ENCODE assay signal across 21 mouse cellular contexts in genomic region chr1:87520467-87520866, GRCm38 (mm10). TPM values are rescaled to one million over a fixed set of nuclear protein-coding genes. Genes with fewer than 3 reads are reported as not detected.
DNase-seq lines count a peak whose midpoint lies in the region; ATAC-seq and TF ChIP-seq lines count a peak whose summit lies in the region.
"Had no signal": no experiment of that assay in that cellular context is flagged by ENCODE, and none has a peak within 500 bp of the region (broad histone marks: within the 10 kb centered on the region; RNA-seq: fewer than 3 reads in every experiment).

No protein-coding gene starts in this region.

- peak overlapping the region; percentile 25; the same call in 1 of the 2 replicates for H3K4me2 ChIP-seq in heart, embryonic 11.5 days
- no peak overlapping the region for H3K4me2 ChIP-seq in limb, embryonic 12.5 days
- H3K4me2 ChIP-seq in hindbrain, postnatal 0 days (ENCODE audit: low read depth, low read length), result peak overlapping the region; percentile 34
- H3K4me2 ChIP-seq: liver, embryonic 13.5 days; neural tube, embryonic 12.5 days had no signal

- no peaks in the 10 kb centered on the region for H3K4me1 ChIP-seq in heart, embryonic 11.5 days (ENCODE audit: control insufficient read depth, insufficient read depth, low read length)
- H3K4me1 ChIP-seq in limb, embryonic 12.5 days (replicated peaks), result 0 out of 2 replicates have a peak, but pooled peaks cover 3% of the 10 kb centered on the region
- no peaks in the 10 kb centered on the region for H3K4me1 ChIP-seq in limb, embryonic 10.5 days
- no peaks in the 10 kb centered on the region for H3K4me1 ChIP-seq in hindbrain, postnatal 0 days (ENCODE audit: insufficient read depth, low read length)
- H3K4me1 ChIP-seq: liver, embryonic 13.5 days; neural tube, embryonic 12.5 days had no signal

- H3K36me3 ChIP-seq in heart, embryonic 11.5 days (ENCODE audit: control insufficient read depth, insufficient read depth, low read length), result no peaks in the 10 kb centered on the region
- H3K36me3 ChIP-seq in limb, embryonic 12.5 days, result no peaks in the 10 kb centered on the region
- no peaks in the 10 kb centered on the region for H3K36me3 ChIP-seq in limb, embryonic 10.5 days
- no peaks in the 10 kb centered on the region for H3K36me3 ChIP-seq in hindbrain, postnatal 0 days (ENCODE audit: insufficient read depth, low read length)
- H3K36me3 ChIP-seq: liver, embryonic 13.5 days; neural tube, embryonic 12.5 days had no signal

- no peak for ATAC-seq in heart, embryonic 11.5 days (replicated peaks; ENCODE audit: insufficient number of reproducible peaks, low FRiP score, low TSS enrichment)
- no peak for ATAC-seq in limb, embryonic 12.5 days (ENCODE audit: insufficient number of reproducible peaks, insufficient read depth, low FRiP score, low TSS enrichment, low read depth)
- ATAC-seq in hindbrain, postnatal 0 days, result no peak

- DNase-seq in heart, postnatal 10 days, result no peak
- no peak for DNase-seq in limb, embryonic 10.5 days (ENCODE audit: low spot score)
- DNase-seq in brain, adult 2 months (ENCODE audit: low read depth, low spot score), result peak; percentile 78
- DNase-seq in hindbrain, postnatal 0 days (ENCODE audit: low spot score), result no peak
- DNase-seq in thymus, postnatal 25 days, result no peak
- no peak for DNase-seq in urinary bladder, postnatal 10 days (ENCODE audit: low spot score)
- DNase-seq: adrenal gland, adult 2 months; cerebellum, adult 8-10 months; gastrocnemius, postnatal 25 days; kidney, postnatal 10 days; layer of hippocampus, adult 9-11 months; liver, embryonic 13.5 days; lung, postnatal 14 days; right cerebral cortex, postnatal 4 days had no signal

- intact Hi-C loops in heart, postnatal 10 days (cut with DNase I), result no loop called here

- H3K27ac ChIP-seq in heart, embryonic 11.5 days (ENCODE audit: low read depth, low read length), result no peak overlapping the region
- no peak overlapping the region for H3K27ac ChIP-seq in limb, embryonic 12.5 days
- no peak overlapping the region for H3K27ac ChIP-seq in limb, embryonic 10.5 days
- peak overlapping the region; percentile 26; the same call in 1 of the 2 replicates for H3K27ac ChIP-seq in hindbrain, postnatal 0 days
- H3K27ac ChIP-seq: liver, embryonic 13.5 days; neural tube, embryonic 12.5 days had no signal

- no peak overlapping the region for H3K4me3 ChIP-seq in heart, embryonic 11.5 days (ENCODE audit: low read depth, low read length)
- no peak overlapping the region for H3K4me3 ChIP-seq in limb, embryonic 12.5 days (replicated peaks)
- H3K4me3 ChIP-seq in limb, embryonic 10.5 days, result no peak overlapping the region
- 0 out of 2 replicates have a peak overlapping the region, but pooled peaks have one; percentile 4 for H3K4me3 ChIP-seq in hindbrain, postnatal 0 days (ENCODE audit: low read length)
- H3K4me3 ChIP-seq: erythroblast, embryonic 14.5 days; liver, embryonic 13.5 days; neural tube, embryonic 12.5 days had no signal

- H3K9me3 ChIP-seq in heart, embryonic 11.5 days (replicated peaks; ENCODE audit: control insufficient read depth, low read length), result no peaks in the 10 kb centered on the region
- H3K9me3 ChIP-seq in limb, embryonic 12.5 days, result no peaks in the 10 kb centered on the region
- no peaks in the 10 kb centered on the region for H3K9me3 ChIP-seq in limb, embryonic 10.5 days (replicated peaks)
- H3K9me3 ChIP-seq in hindbrain, postnatal 0 days (ENCODE audit: low read length), result no peaks in the 10 kb centered on the region
- H3K9me3 ChIP-seq: liver, embryonic 13.5 days; neural tube, embryonic 12.5 days had no signal

- no peak for TF ChIP-seq CTCF in hindbrain, postnatal 0 days (IDR thresholded peaks at IDR 0.05; ENCODE audit: low read depth)

- H3K27me3 ChIP-seq in heart, embryonic 11.5 days (ENCODE audit: control insufficient read depth, insufficient read depth, low read length), result no peaks in the 10 kb centered on the region
- H3K27me3 ChIP-seq in limb, embryonic 12.5 days, result no peaks in the 10 kb centered on the region; the same call in 1 of the 2 replicates
- H3K27me3 ChIP-seq in limb, embryonic 10.5 days (ENCODE audit: low read depth, poor library complexity, severe bottlenecking), result 0 out of 2 replicates have a peak, but pooled peaks cover 6% of the 10 kb centered on the region
- H3K27me3 ChIP-seq in hindbrain, postnatal 0 days (ENCODE audit: insufficient read depth, low read length), result no peaks in the 10 kb centered on the region
- H3K27me3 ChIP-seq: liver, embryonic 13.5 days; neural tube, embryonic 12.5 days had no signal

- H3K9ac ChIP-seq in heart, embryonic 11.5 days (ENCODE audit: low read depth, low read length), result no peak overlapping the region
- H3K9ac ChIP-seq in limb, embryonic 12.5 days (replicated peaks), result peak overlapping the region; percentile 23; the same call in 1 of the 2 replicates
- H3K9ac ChIP-seq in hindbrain, postnatal 0 days (replicated peaks; ENCODE audit: low read length), result no peak overlapping the region
- H3K9ac ChIP-seq: liver, embryonic 13.5 days; neural tube, embryonic 12.5 days had no signal

RNA-seq across cellular contexts. Expression of gene Neu2, which starts 10.8 kb away (rescaled TPM):
- polyA plus RNA-seq in heart, embryonic 11.5 days (2014; fragmentation: Nextera tagmentation; extraction: Ambion mirVana), result not detected in 2 replicates
- total RNA-seq in heart, postnatal 10 days (2021), result not detected
- polyA plus RNA-seq in limb, embryonic 12.5 days (2016; fragmentation: Nextera tagmentation; extraction: Ambion mirVana), result 0.18 TPM in 1 of 2 replicates, not detected in the other
- polyA plus RNA-seq in limb, embryonic 10.5 days (2016; fragmentation: Nextera tagmentation; extraction: Ambion mirVana), result not detected in 2 replicates
- 0.10 and 5.8 TPM in 2 replicates for total RNA-seq in hindbrain, postnatal 0 days (2014; rRNA removed)
- polyA plus RNA-seq in hindbrain, postnatal 0 days (2015; fragmentation: Nextera tagmentation; extraction: Ambion mirVana), result 0.85 and 1.2 TPM in 2 replicates
- total RNA-seq: adrenal gland, adult 2 months; ES-E14 had no signal
- polyA plus RNA-seq: adrenal gland, adult 2 months; erythroblast, embryonic 14.5 days; heart, embryonic 14.5 days; neural tube, embryonic 12.5 days had no signal

RNA-seq across cellular contexts. Expression of gene Snorc, which starts 50.4 kb away (rescaled TPM):
- not detected in 2 replicates for polyA plus RNA-seq in heart, embryonic 11.5 days (2014; fragmentation: Nextera tagmentation; extraction: Ambion mirVana)
- total RNA-seq in heart, postnatal 10 days (2021), result not detected
- 0.99 and 5.5 TPM in 2 replicates for polyA plus RNA-seq in limb, embryonic 12.5 days (2016; fragmentation: Nextera tagmentation; extraction: Ambion mirVana)
- polyA plus RNA-seq in limb, embryonic 10.5 days (2016; fragmentation: Nextera tagmentation; extraction: Ambion mirVana), result not detected in 2 replicates
- not detected in 2 replicates for total RNA-seq in hindbrain, postnatal 0 days (2014; rRNA removed)
- 1.5 and 2.0 TPM in 2 replicates for polyA plus RNA-seq in hindbrain, postnatal 0 days (2015; fragmentation: Nextera tagmentation; extraction: Ambion mirVana)
- total RNA-seq: adrenal gland, adult 2 months; ES-E14; gastrocnemius, postnatal 25 days had no signal
- polyA plus RNA-seq: adrenal gland, adult 2 months; erythroblast, embryonic 14.5 days; heart, embryonic 14.5 days; intestine, embryonic 14.5 days; liver, embryonic 13.5 days; neural tube, embryonic 12.5 days had no signal

RNA-seq across cellular contexts. Expression of gene Ngef, which starts 53.2 kb away (rescaled TPM):
- 0.84 and 1.7 TPM in 2 replicates for polyA plus RNA-seq in heart, embryonic 11.5 days (2014; fragmentation: Nextera tagmentation; extraction: Ambion mirVana)
- total RNA-seq in heart, postnatal 10 days (2021), result under 1 TPM; 0.32 to 0.36 TPM
- polyA plus RNA-seq in limb, embryonic 12.5 days (2016; fragmentation: Nextera tagmentation; extraction: Ambion mirVana), result 0.21 and 0.24 TPM in 2 replicates
- 0.23 and 0.35 TPM in 2 replicates for polyA plus RNA-seq in limb, embryonic 10.5 days (2016; fragmentation: Nextera tagmentation; extraction: Ambion mirVana)
- 42.1 and 49.1 TPM in 2 replicates for total RNA-seq in hindbrain, postnatal 0 days (2014; rRNA removed)
- polyA plus RNA-seq in hindbrain, postnatal 0 days (2015; fragmentation: Nextera tagmentation; extraction: Ambion mirVana), result 32.4 and 35.6 TPM in 2 replicates
- polyA plus RNA-seq: erythroblast, embryonic 14.5 days had no signal

Comparison
In these comparisons a context has a peak if more than half of its experiments do, and no peak if none do; other contexts are left out.
1. RNA of gene Ngef, which starts 53.2 kb away (polyA plus RNA-seq): 32.4 to 35.6 TPM in hindbrain, postnatal 0 days; 0.84 to 1.7 TPM in heart, embryonic 11.5 days, 0.23 to 0.35 TPM in limb, embryonic 10.5 days and 0.21 to 0.24 TPM in limb, embryonic 12.5 days; every median in the first group is over 10 times any median in the second.